Mouse (Mus musculus): ENCODE measurements around the gene Atp8a2.

DNA sequence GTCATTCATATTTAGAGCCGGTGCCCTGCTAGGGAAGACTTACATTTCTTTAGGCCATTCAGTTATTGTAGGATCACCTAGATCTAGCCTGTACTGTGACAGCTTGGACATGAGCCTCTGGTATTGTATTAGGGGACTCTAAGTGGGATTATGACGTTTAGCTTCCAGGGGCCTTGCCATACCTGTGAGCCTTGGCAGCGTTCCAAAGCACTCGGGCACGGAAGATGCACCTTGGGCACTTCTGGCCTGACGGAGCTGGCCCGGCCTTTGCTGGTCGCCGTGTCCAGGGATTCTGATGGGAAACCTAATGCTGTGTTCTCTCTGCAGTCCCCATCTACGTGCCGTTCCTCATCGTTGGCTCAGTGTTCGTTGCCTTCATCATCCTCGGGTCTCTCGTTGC is 567.7 kb downstream of the Atp8a2 start:
- no peak for TF ChIP-seq CTCF (IDR thresholded peaks at IDR 0.05; ENCODE audit: low read depth, low read length)
- TF ChIP-seq TAL1 (conservative IDR thresholded peaks at IDR 0.05; ENCODE audit: low read depth, low read length), result no peak
- no peak for TF ChIP-seq GATA1 (IDR thresholded peaks at IDR 0.05; ENCODE audit: borderline replicate concordance, low read length)
- no peak for TF ChIP-seq POLR2AphosphoS5 (IDR thresholded peaks at IDR 0.05; ENCODE audit: insufficient replicate concordance, low read depth, low read length)
- TF ChIP-seq GATA2 (IDR thresholded peaks at IDR 0.05; ENCODE audit: borderline replicate concordance, low read depth, low read length), result no peak
